Mouse (Mus musculus) liver, postnatal 0 days (tissue): ENCODE results near the gene Stx17. TPM values are rescaled to one million over a fixed set of nuclear protein-coding genes. Genes with fewer than 3 reads are reported as not detected.

Source experiments
- ATAC-seq: fragments of 200-750 bp; cut with Nextera tagmentation; 2 replicates; pipeline ENCODE4 v1.8.0; 2017; ENCODE audit warnings: mild to moderate bottlenecking, moderate library complexity
- DNase-seq: peaks from one replicate; pipeline ENCODE4 v3.0.0-alpha.2; 2016
- H3K27ac ChIP-seq: fragments of 300-500 bp; sonication (generic); 2 replicates; pipeline ENCODE4 v1.5.1; 2014; ENCODE audit warnings: antibody characterized with exemption, moderate library complexity, mild to moderate bottlenecking, low read depth
- H3K27me3 ChIP-seq: fragments of 300-500 bp; sonication (generic); 2 replicates; pipeline ENCODE4 v1.6.1; 2014; ENCODE audit warnings: low read length, control low read depth, mixed read lengths; ENCODE audit not compliant: insufficient read depth
- H3K36me3 ChIP-seq: fragments of 300-500 bp; sonication (generic); replicated peaks from 2 replicates; pipeline ENCODE4 v1.6.1; 2014; ENCODE audit warnings: mild to moderate bottlenecking, control low read depth, low read length, moderate library complexity, mixed read lengths; ENCODE audit not compliant: insufficient read depth
- H3K4me1 ChIP-seq: fragments of 300-500 bp; sonication (generic); 2 replicates; pipeline ENCODE4 v1.6.1; 2014; ENCODE audit warnings: antibody characterized with exemption, mild to moderate bottlenecking, control low read depth; ENCODE audit not compliant: insufficient read depth
- H3K4me2 ChIP-seq: fragments of 300-500 bp; sonication (generic); 2 replicates; pipeline ENCODE4 v1.6.1; 2014; ENCODE audit warnings: low read depth, mild to moderate bottlenecking, low read length, moderate library complexity, mixed read lengths
- H3K4me3 ChIP-seq: fragments of 300-500 bp; sonication (generic); 2 replicates; pipeline ENCODE4 v1.5.1; 2014; ENCODE audit warnings: low read depth, low read length
- H3K9ac ChIP-seq: fragments of 300-500 bp; sonication (generic); replicated peaks from 2 replicates; pipeline ENCODE4 v1.6.1; 2014; ENCODE audit warnings: mild to moderate bottlenecking, moderate library complexity
- H3K9me3 ChIP-seq: fragments of 300-500 bp; sonication (generic); 2 replicates; pipeline ENCODE4 v1.6.1; 2016; ENCODE audit warnings: mild to moderate bottlenecking, control low read depth, low read length, mixed read lengths
- CTCF ChIP-seq: sonication (generic); IDR thresholded peaks from 2 replicates; pipeline ENCODE4 v1.5.1; 2016; ENCODE audit warnings: antibody characterized with exemption, low read depth
- EP300 ChIP-seq: IDR thresholded peaks from 2 replicates; pipeline ENCODE4 v1.6.1; 2016; ENCODE audit warnings: antibody characterized with exemption, low read depth, mild to moderate bottlenecking
- WGBS: fragments of 180-500 bp; shearing (Covaris S2); extraction: QIAGEN DNeasy Blood & Tissue Kit; methylation state at CpG from one replicate; pipeline ENCODE4 v1.1.7; 2014; ENCODE audit not compliant: insufficient replicate concordance; 5-methylcytosine and 5-hydroxymethylcytosine counted together
- microRNA counts: library from miRNA; unstranded; fragments of <30 nt; microRNA quantifications from one replicate; lab custom pipeline; 2015
- microRNA-seq: library from miRNA; unstranded; fragments of <30 nt; microRNA quantifications from one replicate; pipeline ENCODE4, GENCODE M21; 2016
- polyA plus RNA-seq: library from polyadenylated mRNA; unstranded; fragments of >200 nt; fragmentation: Nextera tagmentation; extraction: Ambion mirVana; gene quantifications from 2 replicates; pipeline ENCODE4 v1.2.1, GENCODE M21; 2015

The Stx17 gene
- polyA plus RNA-seq, 1 experiment from 2014 or later = 13.0 TPM

DNA sequence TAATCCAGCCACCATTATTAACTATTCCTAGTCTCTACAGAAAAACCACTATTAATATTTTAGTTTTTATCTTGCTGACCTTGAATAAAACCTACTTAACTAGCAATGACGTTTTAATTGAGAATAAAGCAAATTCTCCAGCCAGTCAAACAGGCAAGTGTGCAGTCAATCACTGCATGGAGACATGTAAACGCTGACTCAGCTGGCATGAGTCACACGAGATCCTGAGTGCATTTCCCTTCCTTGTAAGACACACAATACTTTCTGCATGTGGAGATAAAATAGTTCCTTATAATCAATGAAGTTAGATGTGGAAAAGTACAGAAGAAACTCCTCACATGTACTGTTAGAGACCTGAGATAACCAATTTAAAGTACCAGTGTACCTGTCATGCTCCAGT lies 100.9 kb downstream of the Stx17 start:
- no peaks in the 10 kb centered on the region for H3K9me3 ChIP-seq
- no peaks in the 10 kb centered on the region for H3K4me1 ChIP-seq
- no peak overlapping the region for H3K4me2 ChIP-seq
- H3K27ac ChIP-seq = no peak overlapping the region
- no peak overlapping the region for H3K9ac ChIP-seq
- TF ChIP-seq CTCF (no peak), EP300 (no peak)
- no peak for ATAC-seq
- H3K27me3 ChIP-seq = no peaks in the 10 kb centered on the region
- H3K36me3 ChIP-seq = no peaks in the 10 kb centered on the region
- no peak overlapping the region for H3K4me3 ChIP-seq
- 41% methylated on average over 3 of the region's 3 CpGs for WGBS
- no peak for DNase-seq

GRCm38 (mm10) chr4:48226800-48227199 lies 102.1 kb downstream of the Stx17 start:
- H3K4me1 ChIP-seq = no peaks in the 10 kb centered on the region
- ATAC-seq (no peak), DNase-seq (no peak)
- no peak overlapping the region for H3K27ac ChIP-seq
- H3K9me3 ChIP-seq = no peaks in the 10 kb centered on the region
- H3K36me3 ChIP-seq = no peaks in the 10 kb centered on the region
- H3K4me2 ChIP-seq = no peak overlapping the region
- no peak overlapping the region for H3K4me3 ChIP-seq
- H3K9ac ChIP-seq = no peak overlapping the region
- no peaks in the 10 kb centered on the region for H3K27me3 ChIP-seq
- no peak for TF ChIP-seq CTCF
- no peak for TF ChIP-seq EP300
- 52% methylated on average over 3 of the region's 3 CpGs for WGBS

MicroRNAs encoded within 50 kb of the gene (microRNA counts, 519-probe panel; counts per million panel counts)
- not detected for microRNA mmu-miR-1958 (lab: Ali Mortazavi, UCI)

Small RNA genes lying within 50 kb of the gene (microRNA-seq; reads per million reads assigned to microRNA genes)
- not detected for gene Mir1958

Other genes starting within 250 kb of the Stx17 start
- not detected in 2 replicates for gene Nr4a3, start 79.8 kb upstream of the Stx17 start, polyA plus RNA-seq
- gene Erp44, start 154.6 kb downstream of the Stx17 start, polyA plus RNA-seq = 66.0 and 69.3 TPM in 2 replicates
- 1.2 and 1.3 TPM in 2 replicates for gene Invs, start 154.8 kb downstream of the Stx17 start, polyA plus RNA-seq